Mouse (Mus musculus): Measurements from ENCODE around the gene Nectin1.

Nectin1 gene

DNA sequence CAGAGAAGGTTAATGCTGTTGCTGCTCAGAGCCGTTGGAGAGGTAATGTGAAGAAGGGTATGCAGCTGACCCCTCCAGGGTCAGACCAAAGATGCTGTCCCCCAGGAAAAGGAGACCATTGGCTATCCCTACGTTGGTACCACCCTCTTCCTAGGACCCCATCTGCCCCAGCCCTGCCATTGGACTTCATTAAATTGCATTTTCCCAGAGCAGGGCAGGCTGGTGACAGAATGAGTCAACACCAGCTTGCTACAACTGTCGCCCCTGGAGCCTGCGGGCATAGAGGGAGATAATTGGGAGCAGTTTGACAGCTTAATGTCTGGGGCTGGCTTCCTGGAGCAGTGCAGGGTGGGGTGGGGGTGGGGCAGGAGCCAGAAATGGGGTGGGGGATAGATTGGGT is 25.0 kb downstream of the Nectin1 start:
- DNase-seq = no peak

- no peak for DNase-seq
Observed at GRCm38 (mm10) chr9:43769228-43769627, 25.4 kb downstream of the Nectin1 start.

DNA sequence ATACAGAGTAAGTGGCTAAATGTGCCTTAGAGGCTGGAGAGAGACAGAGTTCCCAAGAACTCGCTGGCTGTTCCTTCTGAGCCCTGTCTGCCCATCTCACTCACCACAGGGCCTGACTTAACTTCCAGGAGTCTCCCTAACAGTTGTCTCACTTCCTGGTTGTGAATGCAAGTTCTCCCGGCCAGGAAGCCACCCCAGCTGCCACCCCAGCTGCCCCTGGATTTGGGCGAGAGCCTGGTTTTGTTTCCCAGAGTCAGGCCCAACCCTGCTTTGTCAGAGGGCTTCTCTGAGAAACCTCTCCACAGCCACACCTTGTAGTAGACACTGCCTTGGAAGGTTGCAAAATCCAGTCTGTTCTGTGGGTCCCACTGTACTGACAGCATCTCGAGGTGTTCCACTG is 26.2 kb downstream of the Nectin1 start:
- no peak for DNase-seq

- no peak for DNase-seq
Observed at GRCm38 (mm10) chr9:43771041-43771440, 27.3 kb downstream of the Nectin1 start.

DNA sequence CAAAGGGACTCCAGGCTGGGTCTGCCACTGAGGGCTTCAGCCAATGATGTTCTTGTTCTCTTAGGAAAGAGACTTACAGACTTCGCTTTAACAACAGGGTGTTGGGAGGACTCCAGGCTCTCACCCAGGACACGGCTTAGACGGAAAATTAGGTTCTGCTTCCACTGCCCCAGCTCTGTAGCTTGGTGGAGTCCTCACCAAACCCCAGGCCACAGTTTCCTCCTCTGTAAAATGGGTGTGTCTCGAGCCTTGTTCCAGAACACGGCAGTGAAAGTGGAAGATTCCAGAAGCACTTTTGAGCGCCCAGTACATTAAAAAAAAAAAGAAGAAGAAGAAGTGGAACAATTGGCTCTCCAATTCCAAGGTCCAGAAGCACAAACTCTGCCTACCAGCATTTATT is 28.7 kb downstream of the Nectin1 start:
- no peak for DNase-seq

GRCm38 (mm10) chr9:43773521-43773920 is 29.7 kb downstream of the Nectin1 start:
- DNase-seq = no peak

DNA sequence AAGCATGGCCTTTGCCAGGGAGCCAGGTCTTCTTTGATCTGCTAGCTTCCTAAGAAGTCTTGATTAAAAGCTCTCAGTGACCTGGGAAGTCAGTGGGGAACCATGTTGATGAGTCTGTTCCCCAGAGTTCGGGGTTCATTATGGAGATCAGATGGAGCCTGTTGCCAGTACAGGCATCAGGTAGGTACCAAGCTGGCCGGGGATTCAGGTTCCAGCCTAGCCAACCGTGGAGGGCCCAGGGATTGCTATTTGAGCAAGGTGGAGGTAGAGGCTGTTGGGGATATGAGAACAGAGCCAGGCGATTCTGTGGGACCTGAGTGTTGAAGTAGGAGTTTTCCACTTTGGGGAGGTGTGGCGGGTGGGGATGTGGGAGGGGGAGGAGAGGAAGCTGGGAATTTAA is 30.6 kb downstream of the Nectin1 start:
- DNase-seq = no peak

GRCm38 (mm10) chr9:43776231-43776630 is 32.4 kb downstream of the Nectin1 start:
- no peak for DNase-seq

GRCm38 (mm10) chr9:43777362-43778360 is 33.9 kb downstream of the Nectin1 start:
- no peak for DNase-seq

GRCm38 (mm10) chr9:43780883-43781282 is 37.1 kb downstream of the Nectin1 start:
- no peak for DNase-seq

DNA sequence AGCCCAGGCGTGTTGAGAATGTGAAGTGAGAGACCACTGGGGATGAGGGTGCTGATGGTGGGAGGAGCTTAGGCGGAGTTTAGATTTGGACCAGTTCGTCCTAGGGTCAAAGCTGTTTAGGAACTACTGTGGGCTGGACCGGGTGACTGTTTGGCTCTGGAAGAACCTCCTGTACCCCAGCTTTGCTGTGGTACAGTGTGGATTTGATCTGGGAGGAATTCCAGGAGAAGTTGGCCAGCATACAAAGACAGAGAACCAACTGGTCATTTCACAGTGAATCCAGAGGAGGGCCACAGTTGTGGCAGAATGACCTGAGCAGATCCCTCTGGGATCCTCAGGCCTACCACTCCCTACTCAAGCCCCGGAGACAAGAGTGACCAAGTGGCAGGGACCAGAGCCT is 38.6 kb downstream of the Nectin1 start:
- DNase-seq = no peak

DNA sequence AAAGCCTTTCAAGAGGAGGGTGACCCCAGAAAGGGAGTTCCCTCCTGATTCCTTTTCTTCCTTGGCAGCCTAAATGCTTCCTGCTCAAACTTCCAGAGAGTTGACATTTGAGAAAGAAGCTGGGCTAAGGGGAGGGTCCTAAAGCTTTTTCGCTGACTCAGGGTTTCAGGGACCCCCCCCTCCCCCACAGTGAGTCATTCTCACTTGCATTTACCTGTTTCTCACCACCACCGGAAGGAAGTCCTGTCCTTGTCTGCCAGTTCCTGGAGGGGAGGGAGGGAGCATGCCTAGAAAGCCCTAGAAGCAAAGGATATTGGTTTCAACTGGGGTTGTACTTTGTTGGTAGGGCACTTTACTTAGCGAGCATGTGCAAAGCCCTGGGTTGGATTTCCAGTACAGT is 40.2 kb downstream of the Nectin1 start:
- DNase-seq = no peak

- DNase-seq = no peak
Observed at GRCm38 (mm10) chr9:43784841-43785240, 41.1 kb downstream of the Nectin1 start.

- DNase-seq = no peak
Observed at GRCm38 (mm10) chr9:43787591-43787990, 43.8 kb downstream of the Nectin1 start.

GRCm38 (mm10) chr9:43792681-43793080 is 48.9 kb downstream of the Nectin1 start:
- no peak for DNase-seq

GRCm38 (mm10) chr9:43793411-43793810 is 49.6 kb downstream of the Nectin1 start:
- no peak for DNase-seq

DNA sequence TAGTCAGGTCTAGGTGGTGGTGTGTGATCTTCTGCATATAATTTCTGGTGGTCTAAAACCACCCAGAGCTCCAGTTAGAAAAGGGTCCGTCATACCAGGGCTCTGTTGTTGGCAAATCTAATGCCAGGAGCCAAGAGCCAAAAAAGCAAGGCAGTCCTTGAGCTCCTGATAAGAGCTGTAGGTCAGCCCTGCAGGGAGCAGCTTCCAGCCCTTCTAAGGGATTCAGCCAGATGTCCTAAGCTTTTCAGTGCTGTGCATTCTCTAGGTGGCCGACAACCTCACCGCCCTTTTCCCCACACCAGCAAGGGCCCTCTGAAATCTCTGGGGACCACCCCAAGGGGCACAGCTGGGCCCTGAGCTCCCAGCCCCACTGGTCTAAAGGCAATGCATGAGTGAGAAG is 52.2 kb downstream of the Nectin1 start:
- DNase-seq = no peak

DNA sequence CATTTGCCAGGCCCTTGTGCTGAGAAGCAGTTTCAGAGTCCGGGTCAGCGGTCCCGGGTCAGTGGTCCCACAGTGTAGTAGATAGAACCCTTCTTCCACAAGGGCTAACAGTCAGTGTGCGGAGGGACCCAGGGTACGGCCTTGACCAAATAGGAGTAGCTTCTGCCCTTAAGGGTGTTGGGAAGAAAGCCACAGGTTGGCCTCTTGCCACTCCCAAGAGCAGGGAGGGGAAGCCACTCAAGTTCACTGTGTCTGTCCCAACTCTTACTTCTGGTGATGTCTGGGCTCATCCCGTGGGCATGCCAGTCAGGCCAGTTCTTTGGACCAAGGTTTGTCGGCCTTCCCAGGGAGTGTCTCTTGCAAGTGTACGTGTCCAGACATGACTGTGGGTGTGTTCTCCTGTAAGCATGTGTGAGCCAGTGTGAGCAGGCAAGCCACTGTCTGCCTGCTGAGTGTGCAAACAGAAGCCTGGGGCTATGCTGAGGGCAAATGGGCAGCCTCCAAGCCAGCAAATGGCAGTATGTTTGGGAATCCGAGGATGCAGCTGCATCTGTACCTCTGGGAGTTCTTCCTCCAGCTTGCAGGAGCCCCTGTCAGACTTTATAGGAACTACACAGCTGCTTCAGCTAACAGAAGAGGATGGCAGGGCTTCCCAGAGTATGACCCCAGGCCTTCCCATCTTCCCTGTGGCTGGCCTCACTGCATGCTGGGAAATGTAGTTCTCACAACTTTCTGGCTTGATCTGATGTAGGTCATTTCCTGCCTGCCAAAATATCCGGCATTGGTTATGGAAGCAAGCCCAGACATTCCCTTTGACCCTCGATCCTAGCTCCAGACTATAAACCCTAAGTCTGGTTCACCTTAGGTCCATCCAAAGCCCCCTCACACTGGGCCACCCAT is 53.3 kb downstream of the Nectin1 start:
- DNase-seq = no peak

DNA sequence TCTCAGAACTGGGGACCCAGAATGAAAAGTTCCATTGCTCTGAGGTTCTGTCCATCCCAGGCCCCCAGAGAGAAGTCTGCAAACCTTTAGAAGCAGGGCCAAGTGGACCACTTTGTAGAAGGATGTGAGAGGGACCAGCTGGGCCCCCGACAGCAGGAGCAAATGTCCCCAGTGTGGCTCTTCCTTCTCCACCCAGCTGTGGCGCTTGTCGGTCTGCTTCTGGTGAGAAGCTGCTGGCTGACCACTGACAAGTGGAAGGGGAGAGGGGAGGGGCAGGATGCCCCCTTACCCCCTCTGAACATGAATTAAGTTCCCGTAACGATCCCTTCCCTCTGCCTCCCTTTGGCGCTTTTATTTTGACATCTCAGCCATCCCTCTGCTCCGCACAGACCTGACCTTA is 54.0 kb downstream of the Nectin1 start:
- DNase-seq = no peak

DNA sequence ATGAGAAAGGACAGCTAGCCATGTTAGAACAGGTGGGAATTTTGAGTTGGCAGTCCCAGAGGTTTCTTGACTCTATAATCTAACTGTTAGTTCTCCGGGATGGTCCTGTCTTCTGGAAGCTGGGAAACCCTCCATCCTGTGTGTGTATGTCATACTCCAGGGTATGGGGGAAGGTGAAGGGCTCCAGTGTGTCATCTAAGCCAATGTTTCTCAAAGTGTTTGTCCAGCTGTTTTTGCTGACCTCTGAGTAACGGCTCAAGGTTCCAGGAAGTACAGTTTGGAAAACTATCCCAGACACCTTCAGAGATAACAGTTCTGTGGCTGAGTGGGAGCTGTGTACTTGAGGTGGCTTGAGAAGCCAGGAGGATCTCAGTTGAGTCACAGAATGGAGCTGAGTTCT is 56.7 kb downstream of the Nectin1 start:
- no peak for DNase-seq

- DNase-seq = peak; percentile 42
Observed at GRCm38 (mm10) chr9:43801911-43802310, 58.1 kb downstream of the Nectin1 start.

DNA sequence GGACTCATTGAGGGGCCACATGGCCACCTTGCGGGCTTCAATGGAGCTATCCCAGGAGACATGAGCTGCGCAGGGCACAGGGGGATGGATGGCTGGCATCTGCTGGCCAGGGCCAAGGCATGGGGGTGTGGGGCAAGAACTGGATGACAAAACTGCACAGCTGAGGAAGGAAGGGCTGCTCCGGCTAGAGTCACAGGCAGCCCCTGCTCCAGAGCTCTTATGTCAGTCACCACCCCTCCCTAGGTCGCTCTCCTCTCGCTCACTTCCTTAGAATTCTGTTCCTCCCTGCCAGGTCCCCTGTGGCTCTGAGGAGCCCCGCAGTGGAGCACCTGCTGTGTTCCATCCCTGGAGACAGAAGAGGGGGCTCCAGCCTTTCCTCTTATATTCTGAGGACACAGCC is 63.8 kb downstream of the Nectin1 start:
- DNase-seq = no peak

GRCm38 (mm10) chr9:43808099-43808498 is 64.3 kb downstream of the Nectin1 start:
- DNase-seq = no peak

DNA sequence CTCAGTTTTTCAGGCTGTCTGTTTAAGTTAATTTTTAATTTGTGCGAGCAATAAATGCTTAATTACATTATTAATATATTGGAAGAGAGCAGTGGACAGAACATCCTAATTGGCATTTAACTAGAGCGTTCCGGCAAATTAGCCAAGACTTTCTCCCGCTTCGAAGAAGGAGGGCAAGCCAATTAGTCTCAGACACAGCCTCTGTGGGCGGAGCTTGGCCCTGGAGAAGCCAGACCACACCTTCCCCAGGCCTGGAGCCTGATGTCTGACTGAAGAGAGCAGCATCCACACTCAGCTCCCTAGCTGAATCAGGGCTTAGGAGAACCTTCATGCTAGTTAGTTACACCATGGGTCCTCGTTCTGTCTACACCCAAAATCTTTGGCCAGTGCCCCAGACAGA is 64.8 kb downstream of the Nectin1 start:
- DNase-seq = no peak
